Mouse (Mus musculus) frontal cortex, postnatal 10 days (tissue): ENCODE measurements around the gene Bbs9.

ENCODE experiments used
- DNase-seq, 2 experiments: peaks; one replicate each; pipeline ENCODE4 v3.0.0; 2022; ENCODE audit warnings: low spot score in 2 of 2, mixed read lengths in 1 of 2

Bbs9 gene

GRCm38 (mm10) chr9:22800675-22801074 lies 325.2 kb downstream of the Bbs9 start:
- DNase-seq: no peak

- no peak for DNase-seq
Measured at GRCm38 (mm10) chr9:22805981-22806380, 330.5 kb downstream of the Bbs9 start.

GRCm38 (mm10) chr9:22806494-22806893 lies 331.0 kb downstream of the Bbs9 start:
- DNase-seq: no peak

- DNase-seq: no peak
Measured at GRCm38 (mm10) chr9:22807693-22808092, 332.2 kb downstream of the Bbs9 start.

- no peak for DNase-seq
Measured at GRCm38 (mm10) chr9:22809621-22810126, 334.2 kb downstream of the Bbs9 start.

GRCm38 (mm10) chr9:22810454-22810853 lies 334.9 kb downstream of the Bbs9 start:
- DNase-seq: no peak

- DNase-seq: no peak
Measured at GRCm38 (mm10) chr9:22811931-22812330, 336.4 kb downstream of the Bbs9 start.

GRCm38 (mm10) chr9:22814407-22815092 lies 339.0 kb downstream of the Bbs9 start:
- DNase-seq: no peak

GRCm38 (mm10) chr9:22815093-22815458 lies 339.6 kb downstream of the Bbs9 start:
- no peak for DNase-seq

GRCm38 (mm10) chr9:22819539-22819938 lies 344.0 kb downstream of the Bbs9 start:
- no peak for DNase-seq

- no peak for DNase-seq
Measured at GRCm38 (mm10) chr9:22820646-22821185, 345.2 kb downstream of the Bbs9 start.

GRCm38 (mm10) chr9:22822770-22823169 lies 347.3 kb downstream of the Bbs9 start:
- DNase-seq: no peak

- DNase-seq: no peak
Measured at GRCm38 (mm10) chr9:22823856-22824255, 348.3 kb downstream of the Bbs9 start.

- no peak for DNase-seq
Measured at GRCm38 (mm10) chr9:22824910-22825309, 349.4 kb downstream of the Bbs9 start.

GRCm38 (mm10) chr9:22826571-22826990 lies 351.1 kb downstream of the Bbs9 start:
- no peak for DNase-seq

- no peak for DNase-seq
Measured at GRCm38 (mm10) chr9:22827176-22827770, 351.8 kb downstream of the Bbs9 start.

GRCm38 (mm10) chr9:22829212-22829960 lies 353.9 kb downstream of the Bbs9 start:
- DNase-seq: no peak

GRCm38 (mm10) chr9:22834994-22835512 lies 359.5 kb downstream of the Bbs9 start:
- no peak for DNase-seq

- DNase-seq: no peak
Measured at GRCm38 (mm10) chr9:22837000-22837399, 361.5 kb downstream of the Bbs9 start.

- DNase-seq: no peak
Measured at GRCm38 (mm10) chr9:22837702-22838210, 362.2 kb downstream of the Bbs9 start.

GRCm38 (mm10) chr9:22846048-22846447 lies 370.5 kb downstream of the Bbs9 start:
- no peak for DNase-seq

- DNase-seq: no peak
Measured at GRCm38 (mm10) chr9:22846783-22847182, 371.3 kb downstream of the Bbs9 start.
